Mouse (Mus musculus) embryonic facial prominence, embryonic 10.5 days (tissue): ENCODE results near the gene Slc4a4. TPM values are rescaled to one million over a fixed set of nuclear protein-coding genes. Genes with fewer than 3 reads are reported as not detected.
A peak's percentile ranks its signal among the peaks of the same experiment; 100 is the strongest.

ENCODE experiments used
- DNase-seq: peaks from one replicate; pipeline ENCODE4 v3.0.0-alpha.2; 2017; ENCODE audit warnings: low spot score
- H3K27ac ChIP-seq: fragments of 300-500 bp; sonication (generic); replicated peaks from 2 replicates; pipeline ENCODE4 v1.5.1; 2016; ENCODE audit warnings: mild to moderate bottlenecking
- H3K27me3 ChIP-seq: fragments of 300-500 bp; sonication (generic); replicated peaks from 2 replicates; pipeline ENCODE4 v1.6.1; 2016; ENCODE audit warnings: low read depth, mild to moderate bottlenecking; ENCODE audit not compliant: poor library complexity, severe bottlenecking
- H3K36me3 ChIP-seq: fragments of 300-500 bp; sonication (generic); replicated peaks from 2 replicates; pipeline ENCODE4 v1.6.1; 2016; ENCODE audit warnings: mild to moderate bottlenecking, moderate library complexity
- H3K4me1 ChIP-seq: fragments of 300-500 bp; sonication (generic); 2 replicates; pipeline ENCODE4 v1.6.1; 2016
- H3K4me3 ChIP-seq: fragments of 300-500 bp; sonication (generic); 2 replicates; pipeline ENCODE4 v1.5.1; 2016; ENCODE audit warnings: mild to moderate bottlenecking, moderate library complexity
- H3K9me3 ChIP-seq: fragments of 300-500 bp; sonication (generic); 2 replicates; pipeline ENCODE4 v1.6.1; 2016; ENCODE audit warnings: mild to moderate bottlenecking
- WGBS: fragments of 180-500 bp; shearing (Covaris S2); methylation state at CpG from one replicate; pipeline ENCODE4 v1.1.7; 2016; 5-methylcytosine and 5-hydroxymethylcytosine counted together
- polyA plus RNA-seq: library from polyadenylated mRNA; unstranded; fragments of >200 nt; fragmentation: Nextera tagmentation; extraction: Ambion mirVana; gene quantifications from 2 replicates; pipeline ENCODE4 v1.2.1, GENCODE M21; 2016

Gene Slc4a4
- polyA plus RNA-seq, 1 experiment from 2014 or later = 1.7 TPM

DNA sequence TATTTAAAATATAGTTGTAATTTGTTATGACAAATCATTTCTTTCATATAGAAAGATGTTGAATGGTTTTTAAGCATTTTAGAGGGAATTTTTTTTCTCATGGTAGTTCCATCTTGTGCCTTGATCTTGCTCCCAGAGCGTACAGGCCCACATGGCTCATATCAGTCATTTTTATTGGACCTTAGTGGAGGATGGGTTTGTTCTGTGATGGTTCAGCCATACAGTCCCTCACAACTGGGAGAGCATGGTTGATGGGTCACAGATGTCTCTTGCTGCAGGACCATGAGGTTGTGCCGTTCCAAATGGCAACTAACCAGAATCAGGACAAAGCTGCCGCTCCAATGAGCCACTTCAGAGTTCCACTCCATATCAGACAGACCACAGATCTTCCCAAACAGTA lies 308.0 kb downstream of the Slc4a4 start:
- no peak for DNase-seq
- Histone ChIP-seq H3K9me3 (no peaks in the 10 kb centered on the region), H3K27ac (no peak overlapping the region), H3K4me1 (no peaks in the 10 kb centered on the region), H3K4me3 (no peak overlapping the region), H3K36me3 (no peaks in the 10 kb centered on the region), H3K27me3 (no peaks in the 10 kb centered on the region)
- 93% methylated on average over 3 of the region's 3 CpGs for WGBS

- no peak overlapping the region for H3K27ac ChIP-seq
- no peaks in the 10 kb centered on the region for H3K9me3 ChIP-seq
- DNase-seq = no peak
- no peak overlapping the region for H3K4me3 ChIP-seq
- WGBS = 80% methylated on average over 2 of the region's 2 CpGs
- H3K4me1 ChIP-seq = no peaks in the 10 kb centered on the region
- no peaks in the 10 kb centered on the region for H3K27me3 ChIP-seq
- H3K36me3 ChIP-seq = no peaks in the 10 kb centered on the region
Measured at GRCm38 (mm10) chr5:89198501-89198900, 311.9 kb downstream of the Slc4a4 start.

DNA sequence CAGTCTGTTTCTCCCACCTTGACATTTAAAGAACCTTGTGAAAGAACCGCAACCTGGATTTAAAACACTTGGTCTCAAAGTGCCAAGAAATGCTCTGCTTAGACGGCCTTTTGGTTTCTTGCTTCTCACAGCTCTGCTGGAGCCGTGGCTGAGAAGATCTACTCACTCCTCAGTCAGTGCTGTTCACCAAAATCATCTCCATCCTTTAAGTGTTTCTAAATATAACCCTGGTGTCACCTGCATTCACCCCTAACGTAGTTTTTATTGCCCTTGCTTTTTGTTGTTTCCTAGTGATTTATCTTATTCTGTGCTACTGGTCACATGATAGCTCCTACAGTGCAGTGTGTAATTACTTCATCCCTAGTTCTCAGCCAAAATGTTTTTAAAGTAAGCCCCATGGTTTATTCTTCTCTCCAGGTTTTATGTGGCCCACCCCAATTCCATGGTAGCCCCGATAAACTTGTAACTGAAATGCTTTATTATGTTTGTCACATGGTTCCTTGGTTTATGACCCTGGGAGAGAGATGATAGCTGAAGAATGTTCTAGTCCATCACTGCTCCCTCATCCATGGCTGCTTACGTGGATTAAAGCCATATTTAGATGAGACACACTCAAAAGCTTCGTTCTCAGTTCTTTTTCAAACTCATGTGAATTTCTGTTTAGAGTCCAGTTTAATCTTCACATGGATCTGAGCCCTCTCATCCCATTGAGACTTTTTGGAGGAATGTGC lies 323.5 kb downstream of the Slc4a4 start:
- WGBS = 87% methylated on average over 7 of the region's 7 CpGs
- Histone ChIP-seq H3K36me3 (no peaks in the 10 kb centered on the region), H3K27me3 (no peaks in the 10 kb centered on the region), H3K4me1 (no peaks in the 10 kb centered on the region), H3K9me3 (no peaks in the 10 kb centered on the region), H3K4me3 (no peak overlapping the region), H3K27ac (no peak overlapping the region)
- no peak for DNase-seq

DNA sequence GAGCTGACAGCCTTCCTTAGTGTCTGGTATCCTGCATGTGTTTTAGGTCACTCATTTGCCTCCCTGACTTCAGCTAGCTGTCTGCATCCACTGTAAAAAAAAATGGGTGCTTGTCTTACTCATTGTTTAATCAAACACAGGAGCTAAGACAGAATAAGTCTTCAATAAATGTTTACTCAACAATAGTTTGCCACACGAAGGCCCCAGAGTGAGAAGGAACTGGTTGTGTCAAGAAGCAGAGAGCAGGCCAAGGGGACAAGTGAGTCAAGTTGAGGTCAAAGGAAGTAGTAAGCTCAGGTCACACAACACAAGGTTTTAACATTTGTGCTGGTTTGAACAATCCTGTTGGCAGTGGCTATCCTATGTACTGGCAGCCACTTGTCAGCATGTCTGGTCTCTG lies 324.4 kb downstream of the Slc4a4 start:
- DNase-seq = no peak
- H3K4me1 ChIP-seq = no peaks in the 10 kb centered on the region
- H3K36me3 ChIP-seq = no peaks in the 10 kb centered on the region
- no peak overlapping the region for H3K4me3 ChIP-seq
- H3K27ac ChIP-seq = no peak overlapping the region
- H3K27me3 ChIP-seq = no peaks in the 10 kb centered on the region
- no peaks in the 10 kb centered on the region for H3K9me3 ChIP-seq
- 71% methylated on average over 1 of the region's 1 CpGs for WGBS

GRCm38 (mm10) chr5:89218222-89218621 lies 331.6 kb downstream of the Slc4a4 start:
- Histone ChIP-seq H3K4me1 (peaks cover 6% of the 10 kb centered on the region; the same call in 1 of the 2 replicates), H3K27me3 (no peaks in the 10 kb centered on the region), H3K36me3 (no peaks in the 10 kb centered on the region), H3K9me3 (no peaks in the 10 kb centered on the region), H3K27ac (no peak overlapping the region), H3K4me3 (no peak overlapping the region)
- DNase-seq = no peak
- WGBS = 83% methylated on average over 8 of the region's 8 CpGs

DNA sequence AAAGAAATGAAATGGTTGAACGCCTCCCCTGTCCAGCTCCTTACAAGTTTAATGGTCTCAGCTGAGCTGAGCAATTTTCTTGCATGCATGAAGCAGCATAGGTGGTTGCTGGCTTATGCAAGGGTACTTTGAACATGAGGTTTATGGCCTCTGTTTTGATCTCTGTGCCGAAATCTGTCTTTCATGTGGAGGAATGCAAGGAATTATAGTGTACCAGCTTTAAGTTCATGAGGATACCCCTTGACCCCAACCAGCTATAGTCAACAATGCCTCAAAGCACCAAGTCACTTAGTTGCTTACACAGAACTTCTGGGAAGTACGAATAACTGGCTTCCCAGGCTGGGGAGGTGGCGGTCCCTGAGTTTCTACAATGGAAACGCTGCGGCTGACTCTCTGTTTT lies 332.1 kb downstream of the Slc4a4 start:
- Histone ChIP-seq H3K4me3 (no peak overlapping the region), H3K27me3 (no peaks in the 10 kb centered on the region), H3K36me3 (no peaks in the 10 kb centered on the region), H3K9me3 (no peaks in the 10 kb centered on the region), H3K4me1 (peaks cover 8% of the 10 kb centered on the region; the same call in 1 of the 2 replicates), H3K27ac (no peak overlapping the region)
- 78% methylated on average over 6 of the region's 6 CpGs for WGBS
- no peak for DNase-seq

DNA sequence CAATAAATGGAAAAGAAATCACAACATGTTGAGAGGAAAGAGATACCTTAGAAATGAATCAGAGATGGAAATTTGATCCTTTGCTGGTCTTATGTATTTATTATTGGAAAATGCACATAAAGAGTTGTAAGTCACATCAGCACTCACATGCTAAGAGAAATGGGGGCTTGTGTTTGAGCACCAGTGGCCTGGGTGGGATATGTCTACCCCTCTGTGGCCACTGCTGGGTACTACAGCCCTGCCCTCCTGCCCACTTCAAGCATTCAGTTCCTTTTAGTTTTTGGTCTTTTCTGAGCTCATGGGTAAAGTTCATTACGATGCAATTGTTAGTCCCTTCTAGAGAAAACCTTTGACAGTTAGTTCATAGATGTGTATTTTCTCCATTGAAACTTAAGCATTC lies 335.0 kb downstream of the Slc4a4 start:
- peak; percentile 53 for DNase-seq
- Histone ChIP-seq H3K4me1 (peaks cover 8% of the 10 kb centered on the region; the same call in 1 of the 2 replicates), H3K36me3 (no peaks in the 10 kb centered on the region), H3K9me3 (no peaks in the 10 kb centered on the region), H3K4me3 (no peak overlapping the region), H3K27ac (no peak overlapping the region), H3K27me3 (no peaks in the 10 kb centered on the region)
- 60% methylated on average over 1 of the region's 1 CpGs for WGBS

GRCm38 (mm10) chr5:89223061-89223740 lies 336.6 kb downstream of the Slc4a4 start:
- H3K4me3 ChIP-seq = no peak overlapping the region
- DNase-seq = no peak
- WGBS = 64% methylated on average over 10 of the region's 10 CpGs

GRCm38 (mm10) chr5:89223744-89224368 lies 337.2 kb downstream of the Slc4a4 start:
- Histone ChIP-seq H3K4me3 (no peak overlapping the region), H3K4me1 (peaks cover 8% of the 10 kb centered on the region; the same call in 1 of the 2 replicates), H3K9me3 (no peaks in the 10 kb centered on the region), H3K27ac (no peak overlapping the region), H3K36me3 (no peaks in the 10 kb centered on the region), H3K27me3 (no peaks in the 10 kb centered on the region)
- no peak for DNase-seq
- 80% methylated on average over 9 of the region's 9 CpGs for WGBS

More at GRCm38 (mm10) chr5:89223061-89223740, 336.6 kb downstream of the Slc4a4 start:
- Histone ChIP-seq H3K27ac (no peak overlapping the region), H3K27me3 (no peaks in the 10 kb centered on the region), H3K4me1 (peaks cover 8% of the 10 kb centered on the region; the same call in 1 of the 2 replicates), H3K9me3 (no peaks in the 10 kb centered on the region), H3K36me3 (no peaks in the 10 kb centered on the region)

- Histone ChIP-seq H3K4me3 (no peak overlapping the region), H3K4me1 (peaks cover 5% of the 10 kb centered on the region; the same call in 1 of the 2 replicates), H3K27ac (no peak overlapping the region), H3K27me3 (no peaks in the 10 kb centered on the region), H3K36me3 (no peaks in the 10 kb centered on the region), H3K9me3 (no peaks in the 10 kb centered on the region)
- WGBS = 82% methylated on average over 2 of the region's 2 CpGs
- DNase-seq = no peak
Measured at GRCm38 (mm10) chr5:89227948-89228347, 341.3 kb downstream of the Slc4a4 start.

- Histone ChIP-seq H3K4me3 (no peak overlapping the region), H3K9me3 (no peaks in the 10 kb centered on the region), H3K4me1 (no peaks in the 10 kb centered on the region), H3K27ac (no peak overlapping the region), H3K27me3 (no peaks in the 10 kb centered on the region), H3K36me3 (no peaks in the 10 kb centered on the region)
- DNase-seq = no peak
- WGBS = 79% methylated on average over 5 of the region's 5 CpGs
Measured at GRCm38 (mm10) chr5:89229606-89230005, 343.0 kb downstream of the Slc4a4 start.

DNA sequence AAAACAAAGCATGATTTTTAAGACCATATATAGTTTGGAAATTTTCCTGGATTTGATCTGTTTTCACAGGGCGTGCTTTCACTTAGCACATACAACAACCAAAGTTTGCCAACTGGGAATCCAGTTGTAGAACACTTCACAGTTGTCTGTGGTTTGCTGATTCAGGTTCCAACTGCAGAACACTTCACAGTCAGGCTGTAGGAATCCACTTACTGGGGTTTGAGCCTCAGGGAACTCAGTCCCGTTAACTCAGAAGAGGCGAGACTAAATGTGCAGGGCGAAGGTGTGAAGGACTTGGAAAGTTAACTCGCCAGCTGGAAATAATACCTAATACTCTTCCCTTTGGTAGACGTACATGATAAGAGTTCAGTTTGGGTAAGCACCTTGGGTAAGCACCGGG lies 345.7 kb downstream of the Slc4a4 start:
- Histone ChIP-seq H3K27ac (no peak overlapping the region), H3K4me3 (no peak overlapping the region), H3K27me3 (no peaks in the 10 kb centered on the region), H3K4me1 (no peaks in the 10 kb centered on the region), H3K9me3 (no peaks in the 10 kb centered on the region), H3K36me3 (no peaks in the 10 kb centered on the region)
- no peak for DNase-seq
- WGBS = 85% methylated on average over 7 of the region's 7 CpGs

- H3K27ac ChIP-seq = no peak overlapping the region
- no peaks in the 10 kb centered on the region for H3K36me3 ChIP-seq
- WGBS = 81% methylated on average over 5 of the region's 5 CpGs
- H3K4me3 ChIP-seq = no peak overlapping the region
- no peaks in the 10 kb centered on the region for H3K27me3 ChIP-seq
- DNase-seq = no peak
- H3K9me3 ChIP-seq = no peaks in the 10 kb centered on the region
- no peaks in the 10 kb centered on the region for H3K4me1 ChIP-seq
Measured at GRCm38 (mm10) chr5:89251806-89252205, 365.2 kb downstream of the Slc4a4 start.
